29 mouse cellular contexts compared by ENCODE assay signal in genomic region chr2:22903947-22904346, GRCm38 (mm10). TPM values are rescaled to one million over a fixed set of nuclear protein-coding genes. Genes with fewer than 3 reads are reported as not detected.
DNase-seq lines count a peak whose midpoint lies in the region; ATAC-seq and TF ChIP-seq lines count a peak whose summit lies in the region.
"Had no signal": no experiment of that assay in that cellular context is flagged by ENCODE, and none has a peak within 500 bp of the region (broad histone marks: within the 10 kb centered on the region; RNA-seq: fewer than 3 reads in every experiment).

No protein-coding gene starts in this region.

- H3K27ac ChIP-seq in liver, embryonic 11.5 days (ENCODE audit: low read depth, low read length), result no peak overlapping the region
- H3K27ac ChIP-seq in liver, embryonic 14.5 days, result no peak overlapping the region
- H3K27ac ChIP-seq in liver, postnatal 0 days (ENCODE audit: low read depth), result no peak overlapping the region
- H3K27ac ChIP-seq: embryonic facial prominence, embryonic 10.5 days; embryonic facial prominence, embryonic 13.5 days; forebrain, embryonic 13.5 days; heart, embryonic 15.5 days; hindbrain, embryonic 10.5 days; hindbrain, embryonic 13.5 days had no signal

- WGBS in liver, embryonic 11.5 days, result 63% methylated on average over 3 of the region's 3 CpGs
- 24% methylated on average over 3 of the region's 3 CpGs for WGBS in liver, embryonic 14.5 days (ENCODE audit: insufficient replicate concordance)
- whole genome bisulfite sequencing in liver, postnatal 0 days (ENCODE audit: insufficient replicate concordance), result 61% methylated on average over 3 of the region's 3 CpGs

- H3K27me3 ChIP-seq in liver, embryonic 11.5 days (replicated peaks; ENCODE audit: control insufficient read depth, insufficient read depth, low read length), result no peaks in the 10 kb centered on the region
- H3K27me3 ChIP-seq in liver, embryonic 14.5 days (ENCODE audit: control insufficient read depth, insufficient read depth, low read length), result no peaks in the 10 kb centered on the region
- no peaks in the 10 kb centered on the region for H3K27me3 ChIP-seq in liver, postnatal 0 days (ENCODE audit: insufficient read depth, low read length)
- H3K27me3 ChIP-seq: embryonic facial prominence, embryonic 13.5 days; forebrain, embryonic 13.5 days; heart, embryonic 12.5 days; heart, embryonic 15.5 days; hindbrain, embryonic 13.5 days had no signal

- H3K4me1 ChIP-seq in liver, embryonic 11.5 days (replicated peaks; ENCODE audit: control insufficient read depth, insufficient read depth, low read length), result no peaks in the 10 kb centered on the region
- no peaks in the 10 kb centered on the region for H3K4me1 ChIP-seq in liver, embryonic 14.5 days (replicated peaks; ENCODE audit: control insufficient read depth in 2 of 2, insufficient read depth in 2 of 2, low read length in 1 of 2)
- H3K4me1 ChIP-seq in liver, postnatal 0 days (ENCODE audit: insufficient read depth), result no peaks in the 10 kb centered on the region
- H3K4me1 ChIP-seq: embryonic facial prominence, embryonic 10.5 days; embryonic facial prominence, embryonic 13.5 days; forebrain, embryonic 13.5 days; heart, embryonic 12.5 days; heart, embryonic 15.5 days; hindbrain, embryonic 10.5 days; hindbrain, embryonic 13.5 days had no signal

- no peak overlapping the region for H3K4me3 ChIP-seq in liver, embryonic 11.5 days (ENCODE audit: low read depth, low read length)
- no peak overlapping the region for H3K4me3 ChIP-seq in liver, embryonic 14.5 days (ENCODE audit: insufficient read depth in 1 of 2, low read depth in 2 of 2, low read length in 2 of 2)
- H3K4me3 ChIP-seq in liver, postnatal 0 days (ENCODE audit: low read depth, low read length), result no peak overlapping the region
- H3K4me3 ChIP-seq: embryonic facial prominence, embryonic 10.5 days; embryonic facial prominence, embryonic 13.5 days; erythroblast, embryonic 14.5 days; forebrain, embryonic 13.5 days; heart, embryonic 12.5 days; heart, embryonic 15.5 days; hindbrain, embryonic 10.5 days; hindbrain, embryonic 13.5 days had no signal

- H3K9ac ChIP-seq in liver, embryonic 11.5 days (ENCODE audit: low read depth, low read length), result no peak overlapping the region
- H3K9ac ChIP-seq in liver, embryonic 14.5 days (replicated peaks), result no peak overlapping the region
- H3K9ac ChIP-seq in liver, postnatal 0 days (replicated peaks), result no peak overlapping the region
- H3K9ac ChIP-seq: embryonic facial prominence, embryonic 13.5 days; forebrain, embryonic 13.5 days; heart, embryonic 12.5 days; heart, embryonic 15.5 days; hindbrain, embryonic 13.5 days had no signal

- no peak for DNase-seq in liver, embryonic 11.5 days (ENCODE audit: low spot score)
- no peak for DNase-seq in liver
- peak in 2 of 3 experiments; percentile 11 to 20 for DNase-seq in liver, embryonic 14.5 days (ENCODE audit: low read depth in 3 of 3, low spot score in 3 of 3)
- DNase-seq in liver, postnatal 0 days, result no peak
- no peak for DNase-seq in yolk sac, embryonic 10.5 days (ENCODE audit: low spot score)
- DNase-seq in retina, embryonic 14.5 days (ENCODE audit: low spot score), result no peak
- no peak for DNase-seq in gastrocnemius, adult 8-10 months (ENCODE audit: low spot score in 2 of 2)
- DNase-seq in kidney, postnatal 14 days, result no peak
- DNase-seq: adrenal gland, adult 2 months; adrenal gland, postnatal 14 days; cerebellum, adult 11 months; cerebellum, adult 8-10 months; cerebellum, postnatal 10 days; cerebellum, postnatal 36 days; embryo, embryonic 11 days; gastrocnemius, postnatal 14 days; heart, adult 11 months; heart, postnatal 10 days; heart, postnatal 36 days had no signal

- TF ChIP-seq CTCF in liver, embryonic 14.5 days (IDR thresholded peaks at IDR 0.05; ENCODE audit: low read depth), result no peak
- no peak for TF ChIP-seq CTCF in liver, postnatal 0 days (IDR thresholded peaks at IDR 0.05; ENCODE audit: low read depth)

- peak; percentile 71 for ATAC-seq in liver, embryonic 11.5 days (replicated peaks; ENCODE audit: low FRiP score)
- peak; percentile 66 for ATAC-seq in liver, embryonic 14.5 days (ENCODE audit: insufficient read depth)
- ATAC-seq in liver, postnatal 0 days, result peak; percentile 40; the same call in 1 of the 2 replicates
- ATAC-seq: forebrain, embryonic 13.5 days; forebrain, embryonic 16.5 days; hindbrain, embryonic 16.5 days had no signal

- peaks cover 14% of the 10 kb centered on the region for H3K36me3 ChIP-seq in liver, embryonic 11.5 days (ENCODE audit: control insufficient read depth, insufficient read depth, low read length)
- H3K36me3 ChIP-seq in liver, embryonic 14.5 days (replicated peaks; ENCODE audit: control insufficient read depth, insufficient read depth, low read depth), result peaks cover 31% of the 10 kb centered on the region
- peaks cover 24% of the 10 kb centered on the region for H3K36me3 ChIP-seq in liver, postnatal 0 days (replicated peaks; ENCODE audit: insufficient read depth, low read length)

- TF ChIP-seq EP300 in liver, embryonic 14.5 days (IDR thresholded peaks at IDR 0.05; ENCODE audit: low read depth), result peak; percentile 53
- TF ChIP-seq EP300 in liver, postnatal 0 days (IDR thresholded peaks at IDR 0.05; ENCODE audit: low read depth), result peak; percentile 59; the same call in 1 of the 2 replicates

- no peak overlapping the region for H3K4me2 ChIP-seq in liver, embryonic 11.5 days
- no peak overlapping the region for H3K4me2 ChIP-seq in liver, embryonic 14.5 days (ENCODE audit: low read depth)
- no peak overlapping the region for H3K4me2 ChIP-seq in liver, postnatal 0 days (ENCODE audit: low read depth, low read length)
- H3K4me2 ChIP-seq: embryonic facial prominence, embryonic 13.5 days; forebrain, embryonic 13.5 days; heart, embryonic 12.5 days; heart, embryonic 15.5 days; hindbrain, embryonic 13.5 days had no signal

- H3K9me3 ChIP-seq in liver, embryonic 11.5 days (ENCODE audit: control insufficient read depth, low read length), result no peaks in the 10 kb centered on the region
- H3K9me3 ChIP-seq in liver, embryonic 14.5 days (ENCODE audit: control insufficient read depth, low read length), result no peaks in the 10 kb centered on the region
- no peaks in the 10 kb centered on the region for H3K9me3 ChIP-seq in liver, postnatal 0 days (ENCODE audit: low read length)
- H3K9me3 ChIP-seq: embryonic facial prominence, embryonic 10.5 days; embryonic facial prominence, embryonic 13.5 days; forebrain, embryonic 13.5 days; heart, embryonic 12.5 days; heart, embryonic 15.5 days; hindbrain, embryonic 10.5 days; hindbrain, embryonic 13.5 days had no signal

RNA-seq across cellular contexts. Expression of gene Pdss1, which starts 8.6 kb away (rescaled TPM):
- 34.0 and 34.9 TPM in 2 replicates for polyA plus RNA-seq in liver, embryonic 11.5 days (2014; fragmentation: Nextera tagmentation; extraction: Ambion mirVana)
- polyA plus RNA-seq in liver, embryonic 14.5 days (2012; rRNA removed), result 7.0 and 8.8 TPM in 2 replicates
- polyA plus RNA-seq in liver, embryonic 14.5 days (2014; fragmentation: Nextera tagmentation; extraction: Ambion mirVana), result 14.0 and 15.4 TPM in 2 replicates
- 10.1 and 11.8 TPM in 2 replicates for polyA plus RNA-seq in liver, postnatal 0 days (2015; fragmentation: Nextera tagmentation; extraction: Ambion mirVana)
- total RNA-seq in gastrocnemius, adult 8-10 months (2022), result 10 to 100 TPM in 1 of 4 experiments, 1 to 10 TPM in 3; 8.6 to 12.1 (median 9.3) TPM

Comparison
In these comparisons a context has a peak if more than half of its experiments do, and no peak if none do; other contexts are left out.
1. DNase-seq: peak in liver, embryonic 14.5 days (2 of 3); none in liver, embryonic 11.5 days (single experiment), liver (single experiment), liver, postnatal 0 days (single experiment), yolk sac, embryonic 10.5 days (single experiment), retina, embryonic 14.5 days (single experiment), gastrocnemius, adult 8-10 months (0 of 2) and kidney, postnatal 14 days (single experiment).
2. Peak in every context shown above with its lines, with median percentiles within 50 percentile points of each other: ATAC-seq.